Mouse (Mus musculus) myocyte (in vitro differentiated cells): ENCODE measurements around the gene Brd2.
A peak's percentile ranks its signal among the peaks of the same experiment; 100 is the strongest.

Experiments used
- E2F4 ChIP-seq: IDR thresholded peaks from one replicate; pipeline ENCODE4 v1.6.1; 2011; ENCODE audit warnings: mild to moderate bottlenecking, control low read depth, moderate library complexity; ENCODE audit not compliant: insufficient read depth
- MAX ChIP-seq: IDR thresholded peaks from one replicate; pipeline ENCODE4 v1.6.1; 2011; ENCODE audit warnings: low read depth, mild to moderate bottlenecking, control low read depth
- POLR2A ChIP-seq: IDR thresholded peaks from one replicate; pipeline ENCODE4 v1.6.1; 2011; ENCODE audit warnings: low read depth, mild to moderate bottlenecking, control low read depth, moderate library complexity; ENCODE audit not compliant: insufficient read length
- POLR2AphosphoS2 ChIP-seq: IDR thresholded peaks from one replicate; pipeline ENCODE4 v1.6.1; 2011; ENCODE audit warnings: low read depth, control low read depth; ENCODE audit not compliant: insufficient read length
- TCF12 ChIP-seq: IDR thresholded peaks from one replicate; pipeline ENCODE4 v1.6.1; 2011; ENCODE audit warnings: mild to moderate bottlenecking, control low read depth; ENCODE audit not compliant: poor library complexity, insufficient read depth, severe bottlenecking
- USF1 ChIP-seq: IDR thresholded peaks from one replicate; pipeline ENCODE4 v1.6.1; 2011; ENCODE audit warnings: low read depth, mild to moderate bottlenecking, control low read depth, moderate library complexity

- TF ChIP-seq MAX (no peak), POLR2A (no peak), TCF12 (peak; percentile 51), USF1 (no peak), POLR2AphosphoS2 (no peak), E2F4 (no peak)
Observed at GRCm38 (mm10) chr17:34068864-34069263, 53.6 kb downstream of the Brd2 start.
